Mouse (Mus musculus): ENCODE measurements around the gene Ephb1.

Gene Ephb1

DNA sequence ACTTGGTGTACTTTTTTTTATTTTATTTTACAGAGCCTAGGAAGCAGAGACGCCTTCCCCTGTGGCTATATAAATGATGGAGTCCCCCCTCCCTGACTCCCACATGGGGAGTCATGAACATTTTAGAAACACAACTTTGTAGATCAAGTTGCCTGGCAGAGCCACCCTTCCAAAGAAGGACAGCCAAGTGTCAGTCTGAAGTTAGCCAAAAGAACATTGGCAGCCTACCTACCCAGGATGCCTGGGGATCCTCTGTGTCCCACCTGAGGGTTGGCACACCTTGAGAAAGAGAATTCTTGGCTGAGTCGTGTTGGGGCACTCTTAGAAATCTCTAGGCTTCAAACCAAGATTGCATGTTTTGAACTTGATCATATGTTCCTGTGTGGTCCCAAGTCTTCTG is 360.4 kb downstream of the Ephb1 start:
- no peak for DNase-seq (ENCODE audit: low spot score)

DNA sequence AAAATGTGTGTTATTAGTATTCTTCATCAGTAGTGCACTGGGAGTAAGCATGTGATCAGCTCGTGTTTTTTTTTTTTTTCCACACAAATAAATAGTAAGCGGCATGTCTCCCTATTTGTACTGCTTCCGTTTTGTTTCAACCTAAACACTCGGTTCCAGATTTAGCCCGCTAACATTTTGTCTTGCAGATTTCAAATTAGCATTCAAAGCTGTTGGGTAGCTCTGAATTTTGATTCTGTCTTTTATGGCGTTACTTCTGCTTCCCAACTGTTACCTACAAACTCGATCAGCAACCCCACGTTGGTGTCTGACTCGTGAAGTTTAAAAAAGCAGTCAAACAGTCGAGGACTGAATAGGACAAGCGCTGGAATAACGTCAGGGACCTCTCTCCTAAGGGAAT is 363.7 kb downstream of the Ephb1 start:
- no peak for DNase-seq (ENCODE audit: low spot score)

GRCm38 (mm10) chr9:101990032-101990431 is 364.5 kb downstream of the Ephb1 start:
- no peak for DNase-seq (ENCODE audit: low spot score)

DNA sequence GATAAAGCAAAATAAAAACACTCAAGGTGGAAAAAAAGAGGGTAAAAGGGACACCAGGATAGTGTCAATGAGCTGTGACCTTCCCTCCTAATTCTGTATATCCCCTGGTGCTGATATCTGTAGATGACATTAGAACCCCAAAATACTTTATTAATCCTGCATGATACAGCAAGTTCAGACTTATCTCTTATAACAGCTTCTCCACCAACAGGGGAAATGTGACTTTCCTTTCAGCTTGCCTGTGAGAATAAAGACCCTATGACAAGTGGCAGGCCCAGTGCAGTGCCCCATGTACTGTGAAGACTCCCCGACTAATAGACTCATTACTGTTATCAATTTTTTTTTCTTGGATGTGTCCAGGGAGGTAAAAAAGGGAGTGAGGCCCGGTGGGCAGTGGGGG is 367.6 kb downstream of the Ephb1 start:
- no peak for DNase-seq (ENCODE audit: low spot score)

DNA sequence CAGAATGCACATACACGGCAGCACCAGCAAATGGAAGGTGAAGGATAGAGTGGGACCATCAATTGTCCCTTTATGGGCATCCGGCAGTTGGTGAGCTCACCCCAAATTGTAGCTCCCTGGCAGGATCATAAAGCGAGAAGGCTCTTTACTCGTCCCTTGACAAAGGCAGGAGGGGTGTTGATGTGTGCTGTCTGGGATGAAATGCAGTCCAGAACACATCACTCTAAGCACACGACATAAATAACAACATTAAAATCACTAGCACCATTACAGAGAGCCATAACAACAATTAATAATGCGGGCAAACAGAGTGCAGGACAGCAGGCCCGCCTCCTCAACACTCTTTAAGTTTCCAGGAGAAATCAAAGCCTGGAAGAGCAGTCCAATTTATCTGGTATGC is 372.1 kb downstream of the Ephb1 start:
- no peak for DNase-seq (ENCODE audit: low spot score)

DNA sequence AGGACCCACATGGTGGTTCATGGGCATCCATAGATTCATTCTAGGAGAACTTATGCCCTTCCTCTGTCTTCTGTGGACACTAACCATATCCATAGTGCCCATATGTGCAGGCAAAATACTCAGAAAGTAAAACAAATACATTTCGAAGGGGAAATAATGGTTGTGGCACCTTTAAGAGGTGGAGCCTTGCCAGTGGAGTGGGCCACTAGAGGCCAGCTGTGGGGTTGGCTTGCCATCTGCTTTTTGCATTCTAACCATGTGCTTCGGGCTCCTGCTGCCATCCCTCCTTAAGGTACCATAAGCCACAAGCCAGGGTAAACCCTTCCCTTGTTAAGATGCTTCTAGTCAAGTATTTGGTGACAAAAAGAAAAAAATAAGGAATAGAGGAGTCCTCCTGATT is 373.3 kb downstream of the Ephb1 start:
- no peak for DNase-seq (ENCODE audit: low spot score)

- no peak for DNase-seq (ENCODE audit: low spot score)
These were observed 377.5 kb downstream of the Ephb1 start for GRCm38 (mm10) chr9:101976884-101977465.

GRCm38 (mm10) chr9:101972314-101972713 is 382.2 kb downstream of the Ephb1 start:
- DNase-seq (ENCODE audit: low spot score), result no peak

DNA sequence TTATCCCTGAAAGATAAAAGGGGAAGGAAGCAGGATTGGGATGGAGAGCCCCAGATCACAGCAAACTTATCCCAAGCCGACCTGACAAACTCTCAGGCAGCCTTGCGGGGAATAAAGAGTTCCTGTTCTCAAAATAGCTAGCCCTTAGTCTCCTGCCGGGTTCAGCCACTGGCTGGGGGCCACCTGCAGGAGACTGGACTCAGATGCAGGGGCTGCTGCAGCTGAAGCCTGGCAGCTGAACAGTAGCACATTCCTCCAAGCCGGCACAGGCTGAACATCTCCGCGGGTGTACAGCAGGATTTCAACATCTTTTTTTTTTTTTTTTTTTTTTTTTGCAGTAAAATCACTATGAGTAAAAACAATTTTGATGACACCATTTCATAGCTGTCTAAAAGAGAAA is 382.7 kb downstream of the Ephb1 start:
- DNase-seq (ENCODE audit: low spot score), result no peak

DNA sequence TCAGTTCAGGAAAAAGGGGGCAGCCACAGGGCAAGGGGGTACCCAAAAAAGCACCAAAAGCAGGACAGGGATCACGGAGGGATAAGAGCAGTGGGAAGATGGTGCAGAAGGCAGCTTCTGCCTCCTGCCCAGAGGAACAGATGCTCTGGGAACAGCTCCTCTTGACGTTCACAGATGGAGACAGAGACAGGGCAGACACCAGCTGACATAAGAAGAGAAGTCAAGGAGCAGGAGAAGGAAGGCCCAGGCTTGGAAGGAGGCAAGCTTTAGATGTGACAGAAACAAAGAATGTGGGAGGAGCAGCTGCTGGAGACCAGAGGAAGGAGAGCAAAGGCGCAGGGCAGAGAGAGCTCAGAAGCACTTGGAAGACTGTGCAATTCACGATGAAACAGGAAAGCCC is 398.3 kb downstream of the Ephb1 start:
- no peak for DNase-seq (ENCODE audit: low spot score)

GRCm38 (mm10) chr9:101954529-101954928 is 400.0 kb downstream of the Ephb1 start:
- no peak for DNase-seq (ENCODE audit: low spot score)

DNA sequence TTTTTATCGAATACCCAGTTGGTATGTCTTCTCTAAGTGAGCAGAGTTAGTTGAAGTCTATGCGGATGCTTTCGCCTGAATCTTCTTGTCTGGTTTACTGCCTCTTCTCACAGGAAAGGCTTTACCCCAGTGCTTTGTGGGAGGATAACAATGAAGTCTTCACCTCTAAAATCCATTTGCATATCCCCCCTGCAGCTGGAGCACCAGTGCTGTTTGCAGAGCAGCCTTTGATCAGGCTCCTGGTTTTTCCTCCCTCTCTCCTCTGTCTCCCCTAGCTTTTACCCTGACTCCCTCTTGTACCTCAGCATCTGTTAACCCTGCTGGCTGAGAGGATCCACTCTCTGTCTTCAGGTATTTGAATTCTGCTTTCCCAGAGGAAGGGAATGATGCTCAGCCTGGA is 404.4 kb downstream of the Ephb1 start:
- DNase-seq (ENCODE audit: low spot score), result no peak

DNA sequence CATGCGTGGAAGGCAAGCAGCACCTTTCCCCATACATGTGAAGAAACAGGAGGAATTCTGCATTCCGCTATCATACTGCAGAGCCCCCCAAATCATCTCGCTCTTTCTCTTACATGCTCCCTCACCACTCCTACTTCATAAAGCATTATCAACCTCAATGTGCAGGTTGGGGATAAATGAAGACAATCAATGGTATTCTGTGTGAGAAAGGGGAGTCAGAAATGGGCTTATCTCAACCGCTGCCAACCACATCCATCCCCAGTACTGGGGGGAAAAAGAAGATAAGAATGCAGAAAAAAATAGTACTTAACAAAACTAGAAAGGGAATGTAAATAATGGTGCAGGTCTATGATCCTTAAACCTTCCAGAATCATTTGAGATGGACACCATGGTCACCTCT is 408.7 kb downstream of the Ephb1 start:
- no peak for DNase-seq (ENCODE audit: low spot score)

DNA sequence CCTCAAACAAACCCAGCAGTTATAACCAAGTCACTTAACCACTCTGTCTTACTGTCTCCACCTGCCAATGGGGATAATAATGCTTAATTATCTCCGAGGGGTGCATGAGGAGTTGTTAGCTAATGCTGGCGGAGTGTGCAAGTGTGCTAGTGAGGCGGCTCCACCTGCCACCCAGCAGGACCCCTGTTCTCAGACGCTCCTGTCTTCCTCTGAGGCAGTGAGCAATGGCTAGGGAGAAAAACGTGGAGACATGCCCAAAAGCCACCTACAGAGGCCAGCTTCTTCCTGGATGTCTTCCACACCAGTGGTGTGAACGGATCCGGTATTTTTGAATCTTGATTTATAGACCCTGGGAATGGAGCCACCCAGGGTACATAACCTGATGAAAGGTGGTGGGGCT is 409.2 kb downstream of the Ephb1 start:
- no peak for DNase-seq (ENCODE audit: low spot score)

DNA sequence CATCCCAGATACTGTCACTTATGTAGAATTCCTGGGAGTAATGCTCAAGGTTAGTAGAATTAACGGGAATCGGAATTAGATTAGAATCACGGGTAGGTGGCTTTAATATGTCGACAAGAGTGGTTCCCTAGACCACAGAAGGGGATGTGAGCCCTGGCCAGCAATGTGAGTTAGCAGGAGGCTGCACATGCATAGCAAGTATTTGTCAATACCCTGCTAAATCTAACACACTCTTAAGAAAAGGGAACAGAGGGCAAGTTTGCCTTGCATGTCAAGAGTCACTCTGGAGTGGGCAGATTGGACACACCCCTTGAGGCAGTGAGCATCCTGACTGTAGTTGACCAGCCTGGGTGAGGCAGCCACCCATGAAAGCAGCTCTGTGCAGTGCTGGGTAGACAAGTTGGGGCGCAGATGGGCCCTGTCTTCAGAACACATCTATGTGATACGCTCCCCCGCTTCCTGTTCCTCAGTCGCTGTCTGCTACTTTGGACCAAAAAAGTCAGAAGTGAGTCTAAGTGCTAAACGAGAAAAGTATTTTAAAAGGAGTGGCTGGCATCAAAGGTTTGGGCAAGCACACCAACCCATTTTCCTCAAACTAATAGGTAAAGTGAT is 412.3 kb downstream of the Ephb1 start:
- no peak for DNase-seq (ENCODE audit: low spot score)

GRCm38 (mm10) chr9:101940182-101940581 is 414.3 kb downstream of the Ephb1 start:
- DNase-seq (ENCODE audit: low spot score), result no peak

DNA sequence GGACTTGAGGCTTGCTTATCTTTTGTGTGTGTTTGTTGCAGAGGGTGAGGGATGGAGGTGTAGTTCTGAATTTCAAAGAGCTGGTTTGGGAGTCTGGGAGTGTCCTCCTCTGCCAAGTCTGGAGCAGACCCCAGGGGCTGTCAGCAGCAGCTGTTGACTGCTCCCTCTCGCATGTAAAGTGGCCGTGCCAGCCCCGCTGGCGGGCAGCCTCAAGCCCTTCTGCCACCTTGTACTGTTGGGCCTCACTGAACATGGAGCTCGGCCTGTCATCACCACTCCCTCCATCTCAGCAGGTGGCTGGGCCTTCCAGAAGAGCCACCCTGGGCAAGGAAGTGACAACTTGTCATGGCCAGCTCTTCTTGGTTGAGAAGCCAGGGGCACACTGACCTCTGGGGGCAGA is 415.5 kb downstream of the Ephb1 start:
- no peak for DNase-seq (ENCODE audit: low spot score)

- no peak for DNase-seq (ENCODE audit: low spot score)
These were observed 416.4 kb downstream of the Ephb1 start for GRCm38 (mm10) chr9:101938066-101938465.

- DNase-seq (ENCODE audit: low spot score), result no peak
These were observed 419.6 kb downstream of the Ephb1 start for GRCm38 (mm10) chr9:101934887-101935286.

DNA sequence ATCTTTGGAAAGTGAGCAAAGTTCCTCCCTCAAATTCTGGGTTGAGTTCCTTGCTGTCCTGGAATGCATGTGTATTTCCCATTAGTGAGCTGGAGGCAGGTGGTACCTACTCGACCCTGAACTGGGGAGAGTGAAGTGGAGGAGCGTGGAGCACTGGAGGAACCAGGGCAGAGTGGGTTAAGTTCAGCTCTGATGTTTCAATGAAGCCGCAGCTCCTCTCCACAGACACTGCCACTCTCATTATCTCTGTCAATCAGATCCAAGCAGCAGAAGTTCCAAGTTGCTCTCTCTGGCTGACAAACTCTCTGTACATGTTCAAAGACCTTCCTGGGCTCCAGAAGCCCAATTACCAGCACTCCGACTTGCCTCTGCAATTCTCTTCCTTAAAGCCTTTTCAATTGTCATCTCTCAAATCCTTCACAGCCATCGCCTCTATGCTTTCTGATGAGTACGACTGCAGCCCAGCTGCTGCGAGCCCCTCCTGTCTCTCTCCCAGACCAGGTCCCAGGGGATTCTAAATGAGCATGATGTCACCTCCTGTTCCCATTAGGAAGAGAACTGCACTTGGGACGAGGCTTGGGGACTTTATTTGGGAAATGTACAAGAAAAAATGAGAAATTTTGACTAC is 420.4 kb downstream of the Ephb1 start:
- DNase-seq (ENCODE audit: low spot score), result no peak

GRCm38 (mm10) chr9:101924829-101925228 is 429.7 kb downstream of the Ephb1 start:
- no peak for DNase-seq (ENCODE audit: low spot score)

- no peak for DNase-seq (ENCODE audit: low spot score)
These were observed 431.6 kb downstream of the Ephb1 start for GRCm38 (mm10) chr9:101922846-101923245.

DNA sequence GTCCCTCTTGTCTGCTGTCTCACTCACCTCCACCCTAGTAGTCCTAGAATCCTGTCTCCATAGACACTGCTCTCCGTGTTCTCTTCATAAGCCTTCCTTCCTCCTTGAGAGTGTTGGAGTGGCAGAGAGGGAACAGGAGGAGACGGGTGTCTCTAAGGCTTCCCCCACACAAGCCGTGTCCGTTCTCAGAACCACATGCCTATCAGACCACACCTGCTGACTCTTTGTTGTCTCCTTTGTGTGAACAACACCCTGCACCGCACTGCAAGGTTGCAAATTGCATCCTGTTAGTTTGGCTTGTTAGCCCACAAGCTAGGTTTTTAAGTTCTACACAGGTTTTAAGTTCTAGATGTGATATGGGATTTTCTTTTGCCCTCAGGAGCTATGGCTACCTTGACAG is 435.2 kb downstream of the Ephb1 start:
- DNase-seq (ENCODE audit: low spot score), result no peak

- no peak for DNase-seq (ENCODE audit: low spot score)
These were observed 435.7 kb downstream of the Ephb1 start for GRCm38 (mm10) chr9:101918771-101919170.

Measured in ovary, postnatal 10 days (tissue).